Mouse (Mus musculus): ENCODE results near the gene Olfr1412.

The Olfr1412 gene

DNA sequence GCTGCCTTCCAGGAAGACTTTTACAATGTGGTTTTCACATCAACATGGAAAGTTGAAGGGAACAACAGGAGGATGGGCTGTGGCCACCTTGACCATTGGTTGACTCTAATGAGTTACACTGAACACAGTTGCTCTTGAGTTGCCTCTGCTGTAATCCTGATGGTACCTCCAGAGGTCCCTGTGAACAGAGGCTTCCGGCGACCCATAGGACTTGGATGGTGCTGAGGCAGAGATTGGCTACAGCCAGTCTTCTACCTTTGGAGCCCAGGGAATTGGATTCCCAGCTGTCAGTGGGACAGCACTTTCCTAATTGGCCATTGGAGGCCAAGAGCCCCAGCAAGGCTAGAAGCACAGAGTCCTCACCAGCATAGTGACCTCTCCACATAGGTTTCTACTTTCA lies at the start of gene Olfr1412:
Gene Olfr1412, plus strand, starts transcription at position 301 of the 400 bp plus-strand sequence.
- DNase-seq (ENCODE audit: low spot score in 2 of 2), result no peak

- no peak for DNase-seq (ENCODE audit: low spot score in 2 of 2)
Measured at GRCm38 (mm10) chr1:92536972-92537371, 48.6 kb upstream of the Olfr1412 start.

DNA sequence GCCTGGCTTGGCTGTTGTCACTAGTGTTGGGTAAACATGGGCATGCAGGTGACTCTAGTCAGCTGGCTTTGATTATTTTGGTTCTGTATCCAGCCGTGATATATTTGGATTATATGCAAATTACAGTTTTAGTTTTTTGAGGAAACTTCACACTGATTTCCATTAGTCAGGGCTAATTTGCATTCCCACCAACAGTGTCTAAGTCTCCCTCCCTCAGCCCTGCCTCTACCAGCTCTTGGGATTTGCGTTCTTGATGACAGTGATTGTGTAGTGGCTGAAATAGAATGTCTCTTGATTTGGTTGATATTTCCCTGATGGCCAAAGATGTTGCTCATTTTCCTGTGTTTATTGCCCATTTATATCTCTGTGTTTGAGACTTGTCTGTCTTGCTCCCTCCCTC lies 46.5 kb upstream of the Olfr1412 start:
- DNase-seq (ENCODE audit: low spot score in 2 of 2), result no peak

DNA sequence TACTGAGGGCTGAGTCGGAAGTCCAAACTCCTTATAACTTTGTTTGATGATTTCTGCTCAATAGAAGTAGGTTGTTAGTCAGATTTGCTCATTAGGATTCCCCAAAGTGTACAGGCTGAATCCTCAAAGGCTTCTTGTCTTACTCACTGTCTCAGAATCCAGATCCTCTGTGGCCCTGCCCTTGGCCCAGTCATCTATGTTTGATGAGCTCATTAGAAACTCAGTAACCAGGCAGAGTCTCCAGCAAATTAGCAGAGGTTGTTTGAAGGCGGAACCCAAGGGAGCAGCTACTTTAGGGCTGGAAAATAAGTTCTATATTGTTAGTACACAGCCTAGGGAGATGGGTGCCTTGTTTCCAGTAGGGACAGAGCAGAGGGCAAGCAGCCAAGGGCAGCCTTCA lies 39.6 kb upstream of the Olfr1412 start:
- DNase-seq (ENCODE audit: low spot score in 2 of 2), result no peak

GRCm38 (mm10) chr1:92571022-92571421 lies 14.6 kb upstream of the Olfr1412 start, which contains the start of gene Olfr1413:
Olfr1413 (plus strand) TSS chr1:92571322.
- DNase-seq (ENCODE audit: low spot score in 2 of 2), result no peak

DNA sequence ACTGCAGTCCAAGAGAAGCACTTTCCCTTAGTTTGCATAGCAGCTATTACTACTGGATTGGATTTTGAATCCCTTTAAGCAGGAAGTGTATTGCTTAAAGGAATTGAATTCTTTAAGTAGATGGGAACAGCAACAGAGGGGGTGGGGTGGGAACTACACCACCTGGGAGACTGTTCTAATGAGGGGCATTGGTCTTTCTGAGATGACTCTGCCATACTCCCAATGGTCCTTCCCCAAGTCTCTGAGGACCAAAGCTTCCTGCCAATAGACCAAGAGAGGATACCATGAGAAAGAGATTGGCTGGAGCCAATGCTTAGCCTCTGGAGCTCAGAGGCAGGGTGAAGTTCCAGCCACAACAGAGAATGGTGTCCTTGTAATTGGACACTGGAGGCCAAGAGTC lies 8.5 kb downstream of the Olfr1412 start, which contains the start of gene Olfr1411:
Gene Olfr1411, plus strand, starts transcription at position 301 of the 400 bp plus-strand sequence.
- DNase-seq (ENCODE audit: low spot score in 2 of 2), result no peak

GRCm38 (mm10) chr1:92596019-92596418 lies 10.4 kb downstream of the Olfr1412 start:
- DNase-seq (ENCODE audit: low spot score in 2 of 2), result no peak

GRCm38 (mm10) chr1:92605482-92605881 lies 19.9 kb downstream of the Olfr1412 start, which contains the start of gene Olfr1410:
Olfr1410 (plus strand) TSS chr1:92605782.
- no peak for DNase-seq (ENCODE audit: low spot score in 2 of 2)

DNA sequence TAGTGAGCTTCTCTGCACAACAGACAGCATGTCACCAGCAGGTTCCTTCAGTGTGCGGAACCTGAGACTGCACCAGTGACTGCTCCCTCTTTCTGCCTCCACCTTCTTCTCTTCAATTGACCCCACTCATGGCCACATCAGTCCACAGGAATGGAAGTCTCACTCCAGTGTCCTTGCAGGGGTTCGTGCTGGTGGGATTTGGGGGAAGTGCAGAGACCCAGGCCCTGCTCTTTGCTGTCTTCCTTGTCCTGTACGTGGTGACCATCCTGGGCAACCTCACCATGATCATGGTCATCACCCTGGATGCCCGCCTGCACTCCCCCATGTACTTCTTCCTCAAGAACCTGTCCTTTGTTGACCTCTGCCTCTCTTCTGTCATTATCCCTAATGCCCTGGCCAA lies 22.1 kb downstream of the Olfr1412 start:
- DNase-seq (ENCODE audit: low spot score in 2 of 2), result no peak

DNA sequence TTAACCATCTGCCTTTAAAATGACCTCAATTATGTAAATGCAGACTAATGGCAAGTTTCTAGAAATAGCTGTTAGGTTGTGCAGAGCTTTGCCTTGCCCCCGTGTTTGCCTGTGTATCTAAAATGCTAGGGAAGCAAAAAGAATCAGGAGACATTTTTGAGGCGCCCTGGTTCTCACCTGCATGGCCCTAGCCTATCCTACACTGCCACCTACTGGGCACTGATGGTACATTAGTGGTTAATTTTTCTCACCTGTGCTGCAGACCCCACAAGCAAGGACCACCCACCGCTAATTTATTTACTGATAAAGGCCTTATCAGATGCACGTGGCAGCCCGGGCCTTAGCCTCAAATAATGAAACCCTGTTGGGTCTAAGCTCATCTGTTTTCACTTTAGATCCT lies 25.4 kb downstream of the Olfr1412 start:
- DNase-seq (ENCODE audit: low spot score in 2 of 2), result peak; percentile 9 to 42

- DNase-seq (ENCODE audit: low spot score in 2 of 2), result no peak
Measured at GRCm38 (mm10) chr1:92613175-92613574, 27.6 kb downstream of the Olfr1412 start.

DNA sequence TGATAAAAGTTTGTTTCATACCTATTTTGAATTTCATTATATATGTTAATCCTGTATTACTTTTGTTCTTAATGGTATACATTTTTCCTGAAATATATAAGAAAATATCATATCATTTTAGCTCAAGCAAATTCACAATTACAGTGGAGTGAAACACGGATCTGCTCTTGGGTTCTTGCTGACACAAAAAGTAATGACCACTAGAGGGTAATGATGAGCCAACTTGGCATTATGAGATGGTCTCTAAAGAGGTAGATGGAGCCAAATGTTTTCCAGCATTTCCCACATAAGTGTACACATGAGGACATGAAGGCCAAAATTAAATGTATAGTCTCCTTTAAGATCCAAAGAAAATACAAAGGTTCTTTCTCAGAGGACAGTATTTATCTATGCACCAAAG lies 28.9 kb downstream of the Olfr1412 start:
- no peak for DNase-seq (ENCODE audit: low spot score in 2 of 2)

GRCm38 (mm10) chr1:92616046-92616445 lies 30.5 kb downstream of the Olfr1412 start:
- DNase-seq (ENCODE audit: low spot score in 2 of 2), result no peak

- DNase-seq (ENCODE audit: low spot score in 2 of 2), result no peak
Measured at GRCm38 (mm10) chr1:92617488-92617887, 31.9 kb downstream of the Olfr1412 start, which contains the start of gene Olfr12. Olfr12 (plus strand) TSS chr1:92617788.

GRCm38 (mm10) chr1:92618360-92618759 lies 32.8 kb downstream of the Olfr1412 start:
- DNase-seq (ENCODE audit: low spot score in 2 of 2), result no peak

- DNase-seq (ENCODE audit: low spot score in 2 of 2), result no peak
Measured at GRCm38 (mm10) chr1:92628227-92628626, 42.6 kb downstream of the Olfr1412 start.

GRCm38 (mm10) chr1:92632196-92632595 lies 46.6 kb downstream of the Olfr1412 start:
- no peak for DNase-seq (ENCODE audit: low spot score in 2 of 2)

DNA sequence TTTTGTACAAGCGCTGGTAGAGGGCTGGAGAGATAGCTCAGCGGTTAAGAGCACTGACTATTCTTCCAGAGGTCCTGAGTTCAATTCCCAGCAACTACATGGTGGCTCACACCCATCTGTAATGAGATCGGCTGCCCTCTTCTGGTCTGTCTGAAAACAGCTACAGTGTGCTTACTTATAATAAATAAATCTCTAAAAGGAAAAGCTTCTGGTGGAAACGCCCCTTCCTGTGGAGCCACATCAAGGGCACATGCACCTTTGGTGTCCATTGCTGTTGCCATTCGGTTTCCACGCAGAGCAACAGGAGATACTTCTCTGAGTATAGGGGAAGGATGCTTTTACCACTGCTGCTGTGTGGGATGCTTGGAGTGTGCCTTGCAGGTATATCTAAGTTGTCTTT lies 47.4 kb downstream of the Olfr1412 start:
- no peak for DNase-seq (ENCODE audit: low spot score in 2 of 2)

DNA sequence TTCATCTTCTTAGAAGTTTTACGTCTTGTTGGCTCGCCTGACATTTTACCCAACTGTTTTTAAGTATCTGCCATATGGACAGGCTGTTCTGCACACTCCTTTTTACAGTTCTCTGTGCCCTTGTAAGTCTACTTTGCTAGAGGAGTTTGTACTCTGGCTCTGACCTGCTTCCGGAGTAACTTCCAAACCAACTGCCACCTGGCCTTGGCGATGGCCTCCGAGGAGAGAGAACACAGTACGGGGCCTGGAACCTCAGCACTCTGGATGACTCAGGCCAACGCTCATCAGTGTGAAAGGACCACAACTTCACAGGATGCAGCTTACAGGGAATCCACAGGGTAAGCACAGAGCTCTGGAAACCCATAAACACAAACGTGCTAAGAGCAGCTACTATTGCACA lies 48.1 kb downstream of the Olfr1412 start:
- DNase-seq (ENCODE audit: low spot score in 2 of 2), result no peak

GRCm38 (mm10) chr1:92634569-92634968 lies 49.0 kb downstream of the Olfr1412 start:
- no peak for DNase-seq (ENCODE audit: low spot score in 2 of 2)

DNA sequence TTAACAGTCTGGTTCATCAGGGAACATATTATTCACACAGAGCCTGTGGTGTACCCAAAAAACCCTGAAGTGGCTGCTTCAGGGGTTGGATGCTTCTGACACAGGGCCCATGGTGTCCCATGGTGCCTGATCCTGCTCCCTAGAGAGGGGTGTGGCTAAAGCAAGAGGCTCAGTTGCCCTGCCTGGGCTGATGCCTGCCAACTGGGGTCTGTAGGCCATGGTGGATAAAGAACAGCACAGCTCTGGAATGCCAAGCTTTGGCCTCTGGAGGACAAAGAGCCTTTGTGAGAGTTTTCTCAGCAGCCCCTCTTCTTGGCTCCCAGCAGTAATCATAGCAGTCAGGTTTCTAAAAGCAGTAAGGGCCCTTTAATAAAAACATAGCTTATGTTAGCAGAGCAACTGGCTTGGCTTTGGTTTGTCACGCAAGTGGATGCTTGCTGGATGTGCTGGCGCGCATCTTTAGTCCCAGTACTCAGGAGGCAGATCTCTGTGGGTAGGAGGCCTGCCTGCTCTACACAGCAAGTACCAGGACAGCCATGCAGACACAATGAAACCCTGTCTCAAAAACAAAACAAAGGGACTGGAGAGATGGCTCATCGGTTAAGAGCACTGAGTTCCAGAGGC lies 49.5 kb downstream of the Olfr1412 start:
- no peak for DNase-seq (ENCODE audit: low spot score in 2 of 2)

DNA sequence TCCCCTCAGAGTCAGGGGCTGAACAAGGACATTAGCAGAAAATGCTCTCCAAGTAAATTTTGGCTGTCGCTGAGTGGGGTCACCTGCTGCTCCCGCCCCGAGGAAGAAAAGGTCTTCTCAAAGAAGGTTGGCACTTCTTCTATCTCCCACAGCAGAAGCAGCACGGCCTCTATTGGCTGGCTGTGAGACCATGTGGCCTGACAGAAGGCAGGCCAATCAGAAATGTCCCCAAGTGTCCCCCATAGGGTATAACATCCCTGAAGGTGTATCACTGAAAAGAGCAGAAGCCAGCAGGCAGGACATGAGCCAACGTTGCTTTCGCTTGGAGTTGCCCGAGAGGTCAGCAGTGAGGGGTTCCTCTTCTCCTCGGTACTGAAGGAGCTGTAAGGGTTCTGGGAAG lies 50.4 kb downstream of the Olfr1412 start:
- no peak for DNase-seq (ENCODE audit: low spot score in 2 of 2)

DNA sequence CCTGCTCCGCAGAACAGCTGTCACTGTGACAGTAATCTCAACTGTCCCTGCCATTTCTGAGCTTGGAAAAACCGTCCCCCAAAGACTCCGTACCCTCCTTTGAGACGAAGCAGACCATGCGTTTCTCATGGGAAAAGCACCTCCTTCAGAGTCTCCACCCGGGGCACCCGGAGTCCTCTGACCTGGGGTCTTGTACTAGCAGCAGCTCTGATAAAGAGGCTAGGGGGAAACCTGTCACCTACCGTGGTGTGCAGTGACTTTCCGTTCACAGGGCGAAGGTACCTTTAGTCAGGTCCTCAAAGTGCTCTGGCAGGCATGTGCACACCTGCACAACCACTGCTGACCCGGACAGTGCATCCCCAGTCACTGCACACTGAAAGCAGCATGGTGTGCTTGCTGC lies 51.1 kb downstream of the Olfr1412 start:
- DNase-seq (ENCODE audit: low spot score in 2 of 2), result no peak

All from frontal cortex, postnatal 14 days (tissue).